Mouse (Mus musculus) layer of hippocampus, postnatal 25 days (tissue): Measurements from ENCODE around the gene Fam136a. TPM values are rescaled to one million over a fixed set of nuclear protein-coding genes. Genes with fewer than 3 reads are reported as not detected.
"Not testable (repeated sequence)": the region's sequence is repeated elsewhere in the genome, so short reads cannot be mapped to it uniquely, and the experiment has no call there.

ENCODE experiments used
- DNase-seq, 2 experiments: peaks; one replicate each; pipeline ENCODE4 v3.0.0; 2022; ENCODE audit warnings: mixed read lengths in 2 of 2, low spot score in 1 of 2; ENCODE audit errors: extremely low spot score in 1 of 2
- total RNA-seq, 2 experiments: library from RNA; stranded (reverse); gene quantifications; 2 replicates each; pipeline ENCODE4 v1.2.3; 2021

The Fam136a gene
- 10 to 100 TPM; 32.8 TPM for total RNA-seq

- DNase-seq, result peak; percentile 83 to 94
Observed at GRCm38 (mm10) chr6:86365371-86366124, at the start of gene Fam136a. TSS of gene Fam136a (plus strand) at chr6:86365646.

GRCm38 (mm10) chr6:86317066-86317465, 48.4 kb upstream of the Fam136a start:
- DNase-seq, result no peak

- DNase-seq, result no peak
Observed at GRCm38 (mm10) chr6:86318855-86319254, 46.6 kb upstream of the Fam136a start.

GRCm38 (mm10) chr6:86322031-86322563, 43.3 kb upstream of the Fam136a start:
- DNase-seq, result no peak

GRCm38 (mm10) chr6:86322991-86323390, 42.5 kb upstream of the Fam136a start:
- DNase-seq, result no peak

- DNase-seq, result no peak
Observed at GRCm38 (mm10) chr6:86324400-86324799, 41.0 kb upstream of the Fam136a start.

GRCm38 (mm10) chr6:86325646-86326045, 39.8 kb upstream of the Fam136a start:
- no peak for DNase-seq

GRCm38 (mm10) chr6:86326866-86327265, 38.6 kb upstream of the Fam136a start:
- peak; percentile 34 to 40 for DNase-seq

- DNase-seq, result no peak
Observed at GRCm38 (mm10) chr6:86328369-86328768, 37.1 kb upstream of the Fam136a start.

GRCm38 (mm10) chr6:86329943-86330342, 35.5 kb upstream of the Fam136a start:
- DNase-seq, result no peak

- DNase-seq, result no peak
Observed at GRCm38 (mm10) chr6:86335121-86335849, 30.2 kb upstream of the Fam136a start.

GRCm38 (mm10) chr6:86335860-86336259, 29.6 kb upstream of the Fam136a start:
- no peak for DNase-seq

- DNase-seq, result not testable (repeated sequence)
Observed at GRCm38 (mm10) chr6:86336340-86336739, 29.1 kb upstream of the Fam136a start.

- DNase-seq, result no peak
Observed at GRCm38 (mm10) chr6:86343656-86344055, 21.8 kb upstream of the Fam136a start.

GRCm38 (mm10) chr6:86346063-86346462, 19.4 kb upstream of the Fam136a start:
- no peak for DNase-seq

GRCm38 (mm10) chr6:86349257-86349656, 16.2 kb upstream of the Fam136a start:
- DNase-seq, result no peak

GRCm38 (mm10) chr6:86354948-86355347, 10.5 kb upstream of the Fam136a start:
- no peak for DNase-seq

GRCm38 (mm10) chr6:86356956-86357355, 8.5 kb upstream of the Fam136a start:
- DNase-seq, result no peak

GRCm38 (mm10) chr6:86360691-86361090, 4.8 kb upstream of the Fam136a start:
- DNase-seq, result no peak

GRCm38 (mm10) chr6:86361373-86361772, 4.1 kb upstream of the Fam136a start:
- no peak for DNase-seq

GRCm38 (mm10) chr6:86364442-86365141, 854 bp upstream of the Fam136a start:
- DNase-seq, result peak; percentile 49 to 73
